Mouse (Mus musculus) erythroblast, embryonic 14.5 days (primary cell): Measurements from ENCODE around the gene Trabd2b.

Experiments
- GATA1 ChIP-seq: IDR thresholded peaks from 2 replicates; pipeline ENCODE4 v1.6.1; 2012; ENCODE audit warnings: low read length, inconsistent platforms, mixed read lengths
- TAL1 ChIP-seq: IDR thresholded peaks from 3 replicates; pipeline ENCODE4 v1.6.1; 2012; ENCODE audit warnings: low read length, inconsistent platforms, mixed read lengths

DNA sequence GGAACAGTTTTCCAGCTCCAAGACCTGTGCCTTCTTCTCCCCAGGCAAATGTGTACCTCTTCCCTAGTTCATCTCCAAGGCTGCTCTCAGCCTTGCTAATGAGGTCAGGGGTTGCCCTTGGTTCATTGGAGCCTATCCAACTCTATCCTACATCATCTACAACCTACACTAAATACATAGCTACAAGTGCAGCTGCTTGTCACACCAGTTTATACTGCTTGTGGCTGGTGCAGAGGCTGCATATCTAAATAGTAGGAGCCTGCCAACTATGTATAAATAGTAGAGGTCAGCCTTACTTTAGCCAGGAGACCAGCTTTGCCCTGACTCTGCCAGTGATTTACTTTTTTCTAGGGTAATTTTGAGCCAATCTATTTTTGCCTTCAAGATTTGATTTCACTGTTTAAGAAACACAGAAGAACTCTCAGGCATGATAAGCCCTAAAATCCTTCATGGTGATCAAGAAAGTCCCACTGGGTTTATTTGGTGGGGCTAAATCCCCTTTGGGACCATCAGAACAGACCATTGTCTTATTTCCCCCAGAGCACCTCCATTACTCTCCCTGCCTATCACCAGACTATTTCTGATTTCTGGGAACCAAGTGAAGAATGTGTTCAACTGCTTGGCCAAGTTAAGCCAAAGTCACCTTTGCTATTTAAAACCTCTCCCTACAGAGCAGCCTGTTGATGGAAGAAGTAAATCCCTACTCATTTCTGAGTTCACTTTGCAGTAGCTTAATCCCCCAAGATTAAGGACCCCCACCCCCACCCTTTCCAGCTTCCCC is 35.4 kb upstream of the Trabd2b start:
- no peak for TF ChIP-seq GATA1
- TF ChIP-seq TAL1, result no peak
